Mouse (Mus musculus): ENCODE data around the gene Fth1.

GRCm38 (mm10) chr19:10021981-10022380 lies 41.6 kb downstream of the Fth1 start:
- no peak for TF ChIP-seq CTCF (IDR thresholded peaks at IDR 0.05; ENCODE audit: low read depth)
- no peak for TF ChIP-seq EP300 (IDR thresholded peaks at IDR 0.05; ENCODE audit: low read depth)

Measured in liver, postnatal 0 days (tissue).